Mouse (Mus musculus) monocyte, adult 2 months (primary cell): ENCODE data around the gene H2-D1.

Source experiments
- DNase-seq, 2 experiments: peaks; one replicate each; pipeline ENCODE4 v3.0.0; 2022; ENCODE audit warnings: low spot score in 2 of 2, low read depth in 1 of 2

Gene H2-D1

DNA sequence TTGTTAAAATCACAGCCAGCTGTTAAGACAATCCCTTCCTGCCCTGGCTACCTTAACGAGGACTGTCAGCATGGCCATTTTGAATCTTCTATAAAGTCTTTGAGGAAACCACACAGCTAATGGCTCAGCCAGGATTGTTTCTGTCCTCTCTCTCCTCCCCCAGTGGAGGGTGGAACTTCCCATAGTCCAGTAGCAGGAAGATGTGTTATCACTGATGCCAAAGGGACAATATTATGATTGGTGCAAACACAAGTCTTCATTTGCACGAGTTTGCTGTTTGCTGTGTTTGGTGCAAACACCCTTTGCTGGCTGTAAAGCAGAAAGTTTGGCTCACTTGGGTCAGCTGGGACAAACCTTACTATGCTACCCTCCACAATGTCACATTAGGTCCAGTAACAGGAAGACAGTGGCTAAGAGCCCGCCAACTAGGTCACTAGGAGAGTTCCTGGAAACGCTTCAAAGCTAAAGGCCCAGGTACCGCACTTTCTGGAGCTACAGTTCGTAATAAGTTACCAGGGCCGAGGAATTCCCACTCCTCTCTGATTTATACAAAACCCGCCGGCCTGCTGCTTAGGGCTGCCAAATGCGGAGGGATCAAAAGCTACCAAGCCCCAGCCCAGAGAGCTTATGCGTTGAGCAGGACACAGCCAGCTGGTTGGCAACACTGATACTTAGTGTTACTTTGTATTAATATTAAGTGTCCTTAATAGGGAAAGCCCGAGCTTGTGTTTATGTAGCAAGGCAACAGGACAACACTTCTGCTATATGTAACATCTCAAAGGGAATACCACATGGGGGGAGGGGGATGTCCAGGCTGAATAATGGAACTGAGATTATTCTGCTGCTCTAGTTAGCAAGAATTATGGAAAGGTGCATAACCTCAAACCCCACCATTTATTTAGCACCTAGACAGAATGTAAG is 21.9 kb upstream of the H2-D1 start:
- no peak for DNase-seq

DNA sequence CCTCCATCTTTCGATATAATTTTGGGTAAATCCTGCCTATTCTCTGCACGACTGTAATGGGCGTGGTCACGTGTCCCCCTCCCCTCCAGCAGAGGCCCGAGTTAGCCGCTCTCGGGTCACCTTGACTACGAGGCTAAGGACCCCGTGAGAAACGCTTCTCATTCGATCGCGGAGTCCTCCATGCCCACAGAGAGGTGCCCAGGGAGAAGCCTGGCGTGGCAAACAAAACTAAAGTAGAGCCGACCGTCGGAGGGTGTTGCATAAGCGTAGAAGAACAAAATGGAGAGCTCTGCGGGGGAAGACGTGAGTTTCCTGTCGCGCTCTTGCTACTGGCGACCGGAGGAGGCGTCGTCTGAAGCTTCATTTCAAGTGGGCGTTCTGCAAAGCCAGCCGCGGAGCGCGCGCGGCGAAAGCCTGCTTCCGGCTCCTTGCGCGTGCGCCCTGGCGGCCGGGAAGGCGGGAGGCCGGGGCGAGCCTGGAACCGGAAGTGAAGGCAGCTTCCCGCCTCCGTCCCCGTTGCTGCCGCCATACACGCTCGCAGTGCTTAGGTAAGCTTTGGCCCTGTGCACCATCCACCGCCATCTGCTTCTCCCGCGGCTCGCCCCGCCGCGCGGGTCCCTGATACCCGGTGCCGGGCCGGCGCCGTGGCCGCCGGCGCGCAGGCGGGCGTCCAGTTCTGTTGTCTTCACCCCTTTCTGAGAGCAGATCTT is 21.1 kb upstream of the H2-D1 start, which contains the start of gene Ddx39b:
Gene Ddx39b, plus strand, starts transcription at position 442 of the 710 bp plus-strand sequence.
- peak; percentile 92 to 96 for DNase-seq

DNA sequence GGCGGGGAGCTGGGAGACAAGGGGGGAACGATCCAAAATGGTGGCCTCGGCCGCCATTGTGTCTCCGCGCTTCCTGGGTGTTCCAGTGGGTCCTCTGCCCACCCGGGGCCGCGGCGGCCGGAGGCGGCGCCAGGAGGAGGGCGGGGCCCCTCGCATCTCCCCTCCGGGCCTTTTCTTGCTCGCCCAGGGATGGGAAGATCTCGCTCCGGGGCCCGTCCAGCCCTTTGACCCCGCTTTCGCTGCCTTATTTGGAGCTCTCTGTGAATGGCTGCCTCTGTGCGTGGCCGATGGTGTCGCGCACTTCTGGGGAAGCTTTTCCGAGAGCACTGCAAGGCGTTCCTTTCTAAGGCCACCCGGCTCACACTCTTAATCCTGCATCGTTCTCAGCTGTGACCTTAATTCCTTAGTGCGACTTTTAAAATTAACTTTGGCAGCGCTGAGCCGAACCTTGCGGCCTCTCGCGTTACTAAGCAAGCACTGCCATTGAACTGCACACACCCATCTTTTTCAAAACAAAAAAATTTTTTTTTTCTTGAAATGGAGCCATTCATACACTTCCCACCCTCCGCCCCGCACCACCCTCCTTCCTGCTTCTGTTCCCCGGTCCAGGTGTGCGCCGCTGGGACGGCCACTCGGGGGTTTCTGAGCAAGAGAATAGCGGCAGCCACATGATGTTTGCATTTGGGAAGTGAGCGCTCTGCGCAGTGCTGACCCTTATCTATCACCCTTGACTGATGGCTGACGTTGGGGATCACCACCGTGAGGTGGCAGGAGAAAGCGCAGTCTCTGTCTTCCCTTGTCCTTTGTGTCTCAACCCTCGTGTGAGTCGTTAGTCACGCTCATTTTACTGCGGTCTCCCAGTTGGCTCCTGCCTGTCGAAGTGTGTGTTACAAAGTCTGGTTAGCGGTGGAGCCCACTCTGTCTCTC is 20.3 kb upstream of the H2-D1 start:
- peak in 1 of 2 experiments; percentile 71 for DNase-seq

DNA sequence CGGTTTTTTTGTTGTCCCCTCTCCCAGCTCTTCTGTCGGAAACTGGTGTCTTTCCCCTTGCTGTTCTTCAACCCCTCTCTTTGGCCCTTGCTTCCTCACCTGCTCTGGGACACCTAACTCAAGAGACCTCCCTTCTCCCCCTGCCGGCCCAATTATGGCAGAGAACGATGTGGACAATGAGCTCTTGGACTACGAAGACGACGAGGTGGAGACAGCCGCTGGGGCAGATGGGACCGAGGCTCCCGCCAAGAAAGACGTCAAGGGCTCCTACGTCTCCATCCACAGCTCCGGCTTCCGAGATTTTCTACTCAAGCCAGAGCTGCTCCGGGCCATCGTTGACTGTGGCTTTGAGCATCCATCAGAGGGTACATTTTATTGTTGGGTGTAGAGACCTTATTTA is 19.4 kb upstream of the H2-D1 start:
- DNase-seq: no peak

DNA sequence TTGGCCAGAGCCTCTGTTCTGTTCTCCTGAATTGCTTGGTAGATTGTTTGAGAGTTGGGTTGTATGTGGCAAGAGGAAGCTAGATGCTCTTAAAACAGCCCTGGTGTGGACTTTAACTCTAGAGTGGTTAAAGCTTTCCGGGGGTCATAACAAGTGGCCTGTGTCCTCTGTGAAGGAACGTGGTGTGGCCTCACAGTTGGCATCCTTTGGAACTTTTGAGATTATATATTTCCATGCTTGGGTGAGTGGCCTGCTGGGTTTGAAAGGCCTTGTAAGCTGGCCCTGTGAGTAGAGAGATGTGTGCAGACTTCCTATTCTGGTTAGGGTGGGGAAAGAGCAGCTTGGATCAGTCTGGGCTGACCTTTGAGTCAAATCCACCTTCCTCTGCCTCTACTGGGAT is 17.5 kb upstream of the H2-D1 start:
- DNase-seq: no peak

DNA sequence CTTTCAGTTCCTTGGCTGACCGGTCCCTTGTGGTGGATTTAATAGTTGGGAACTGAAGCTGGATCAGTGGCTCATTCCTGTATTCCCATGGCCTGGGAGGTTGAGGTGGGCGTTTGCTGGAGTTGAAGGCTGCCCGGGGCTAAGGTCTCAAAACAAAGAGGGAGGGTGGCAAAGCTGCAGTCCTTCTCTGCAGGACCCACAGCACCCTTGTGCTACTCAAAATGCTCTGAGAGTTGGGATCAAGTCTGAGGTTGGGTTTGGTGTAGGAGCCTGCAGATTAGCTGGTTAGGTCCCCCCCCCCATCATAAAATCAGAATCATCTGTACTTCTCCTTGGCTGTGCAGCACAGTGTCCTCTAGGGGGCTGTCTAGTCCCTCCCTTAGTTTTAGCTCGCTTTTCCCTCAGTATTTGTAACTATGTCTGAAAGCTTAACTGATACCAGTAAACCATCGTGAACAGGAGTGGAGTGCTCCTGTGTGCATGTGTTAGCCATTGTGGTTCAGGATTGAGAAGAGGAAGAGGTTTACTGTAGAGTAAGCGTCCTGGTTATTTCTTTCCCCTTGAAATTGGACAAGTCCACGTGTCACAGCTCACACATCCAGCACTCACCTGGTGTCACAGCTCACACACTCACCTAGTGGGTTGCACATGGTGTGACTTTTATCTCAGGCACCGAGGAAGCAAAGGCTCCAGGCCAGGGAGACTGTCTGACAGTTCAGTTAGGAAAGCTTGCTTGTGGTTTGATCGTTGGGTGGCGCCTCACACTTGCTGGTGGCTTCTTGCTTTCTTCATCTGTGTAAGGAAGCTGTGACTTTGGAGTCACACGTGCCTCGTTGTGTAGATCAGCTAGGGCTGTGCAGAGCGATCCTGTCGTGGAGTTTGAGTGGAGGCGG is 16.6 kb upstream of the H2-D1 start:
- DNase-seq: no peak

DNA sequence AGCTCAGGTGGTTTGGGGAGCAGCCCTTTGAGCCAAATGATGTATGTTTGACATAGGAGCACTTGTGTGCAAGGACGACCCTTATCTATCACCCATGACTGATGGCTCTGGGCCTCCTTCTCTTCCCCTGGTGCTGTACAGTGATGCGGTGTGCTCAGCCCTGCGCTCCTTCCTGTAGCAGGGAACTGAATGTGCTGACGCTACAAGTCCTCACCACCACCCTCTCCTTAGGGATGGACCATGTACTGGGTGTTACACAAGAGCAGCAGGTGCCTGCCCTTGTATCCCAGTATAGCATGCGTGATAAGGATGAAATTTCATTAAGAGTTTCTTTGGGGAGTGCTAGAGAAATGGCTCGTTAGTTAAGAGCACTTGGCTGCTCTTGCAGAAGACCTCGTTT is 15.4 kb upstream of the H2-D1 start:
- no peak for DNase-seq

DNA sequence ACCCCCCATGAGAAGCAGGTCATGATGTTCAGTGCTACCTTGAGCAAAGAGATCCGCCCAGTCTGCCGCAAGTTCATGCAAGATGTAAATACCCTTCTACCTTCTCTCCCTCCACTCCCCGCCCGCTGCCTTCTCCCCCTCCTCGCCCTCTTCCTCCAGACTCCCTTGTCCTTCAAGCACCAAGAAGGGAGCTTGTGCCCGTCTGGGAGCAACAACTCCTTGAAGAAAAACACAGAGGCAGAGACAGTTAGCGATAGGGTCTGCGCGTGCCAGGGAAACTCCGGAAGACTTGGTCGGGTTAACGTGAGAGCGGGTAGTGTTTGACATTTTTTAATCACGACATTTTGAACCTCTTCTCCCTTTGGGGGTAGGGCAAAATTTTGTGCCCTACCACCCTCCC is 13.5 kb upstream of the H2-D1 start:
- no peak for DNase-seq

DNA sequence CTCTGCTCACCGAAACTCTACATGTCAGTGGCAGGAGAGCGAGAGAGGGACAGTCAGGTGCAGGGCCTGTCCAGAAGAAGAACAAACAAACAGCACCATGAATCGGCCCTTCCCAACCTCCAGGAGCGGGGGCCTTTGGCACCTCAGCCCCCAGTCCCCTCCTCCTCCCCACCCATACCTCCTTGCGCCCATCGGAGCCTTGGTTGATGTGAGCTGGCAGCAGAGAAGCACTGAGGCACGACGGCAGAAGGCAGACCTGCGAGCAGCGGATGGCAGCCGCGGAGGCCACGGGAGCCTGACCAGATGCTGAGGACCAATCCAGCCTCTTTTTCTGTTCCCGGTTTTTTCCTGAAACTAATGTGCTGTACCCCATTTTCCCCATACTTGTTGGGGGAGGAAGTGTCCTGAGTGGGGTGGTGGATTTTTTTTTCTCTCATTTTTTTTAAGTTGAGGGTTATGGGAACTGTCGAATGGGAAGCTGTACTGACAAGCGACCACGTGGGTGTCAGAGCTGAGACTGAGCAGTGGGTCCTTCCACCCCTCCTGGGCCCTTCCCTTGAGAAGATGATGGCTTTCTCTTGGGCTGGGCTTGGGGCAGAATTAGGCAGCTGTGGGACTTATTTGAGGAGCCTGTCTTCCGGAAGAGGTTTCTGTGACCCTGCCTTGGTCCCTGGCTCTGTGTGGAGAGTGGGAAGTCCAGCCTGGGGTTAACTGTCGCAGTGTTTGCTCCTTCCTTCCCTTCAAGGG is 12.9 kb upstream of the H2-D1 start:
- DNase-seq: no peak

DNA sequence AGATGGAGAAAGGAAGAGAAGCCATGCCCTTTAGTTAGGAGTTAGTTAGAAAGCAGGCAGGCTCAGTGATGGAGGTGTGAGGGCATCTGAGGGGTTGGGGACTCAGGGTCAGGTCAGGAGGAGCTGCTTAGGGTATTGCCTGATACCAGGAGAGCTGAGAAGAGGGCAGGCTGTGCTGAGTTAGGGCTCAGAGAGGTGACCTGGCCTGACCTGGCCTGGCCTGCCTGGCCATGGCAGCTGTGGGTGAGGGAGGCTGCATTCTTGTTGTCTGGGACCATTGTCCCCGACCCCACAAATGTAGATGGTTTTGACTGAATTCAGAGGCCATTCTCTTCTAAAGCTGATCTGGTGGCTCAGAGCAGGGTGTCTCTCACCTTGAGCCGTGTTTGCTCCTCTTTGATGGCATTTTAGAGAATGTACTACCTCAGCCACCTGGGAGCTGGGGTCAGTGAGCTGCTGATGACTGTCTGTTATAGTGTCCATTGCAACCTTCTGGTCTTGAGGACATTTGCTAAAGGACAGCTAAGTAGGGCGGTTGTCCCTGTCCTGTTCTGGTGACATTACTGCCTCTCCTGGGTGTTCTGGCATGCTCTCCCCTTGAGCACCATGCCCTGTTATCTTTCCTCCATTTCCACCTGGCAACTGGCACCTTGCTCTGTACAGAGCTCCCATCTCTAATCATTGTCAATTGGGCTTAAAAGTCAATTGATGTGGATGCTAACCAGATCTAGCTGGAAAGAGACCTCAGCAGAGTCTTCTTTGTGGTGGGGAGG is 12.0 kb upstream of the H2-D1 start:
- no peak for DNase-seq

DNA sequence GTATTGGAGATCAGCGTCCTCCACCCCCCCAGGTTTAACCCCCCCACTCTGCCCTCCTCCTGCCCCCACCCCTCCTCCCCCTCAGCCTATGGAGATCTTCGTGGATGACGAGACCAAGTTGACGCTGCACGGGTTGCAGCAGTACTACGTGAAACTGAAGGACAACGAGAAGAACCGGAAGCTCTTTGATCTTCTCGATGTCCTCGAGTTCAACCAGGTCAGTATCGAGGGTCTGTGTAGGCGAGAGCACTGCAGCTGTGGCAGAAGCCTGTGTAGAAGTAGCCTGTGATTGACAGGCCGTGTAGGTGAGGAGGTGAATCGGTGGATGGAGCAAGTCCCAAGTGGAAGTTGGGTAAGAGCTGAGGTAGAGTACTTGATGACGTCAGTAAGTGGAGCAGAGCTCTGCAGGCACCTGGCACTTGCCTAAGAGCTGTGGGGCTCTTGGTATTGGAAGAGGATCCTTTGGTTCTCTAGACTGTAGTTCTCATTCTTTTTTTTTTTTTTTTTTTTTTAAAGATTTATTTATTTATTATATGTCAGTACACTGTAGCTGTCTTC is 11.3 kb upstream of the H2-D1 start:
- DNase-seq: no peak

DNA sequence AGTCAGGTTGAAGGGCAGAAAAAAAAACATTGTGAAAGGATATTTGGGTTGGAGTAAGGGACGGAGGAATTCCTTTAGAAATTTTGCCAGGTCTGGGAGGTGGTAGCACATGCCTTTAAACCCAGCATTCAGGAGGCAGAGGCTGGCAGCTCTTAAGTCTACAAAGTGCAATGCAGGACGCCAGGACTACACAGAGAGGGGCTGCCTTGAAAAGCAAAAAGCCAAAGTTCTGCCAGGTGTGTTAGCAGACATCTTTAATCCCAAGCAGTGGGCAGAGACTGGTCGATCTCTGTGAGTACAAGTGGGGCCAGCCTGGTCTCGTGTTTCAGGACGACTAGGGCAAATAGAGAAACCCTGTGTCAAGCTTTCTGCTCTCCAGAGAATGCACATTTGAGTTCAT is 10.5 kb upstream of the H2-D1 start:
- no peak for DNase-seq

DNA sequence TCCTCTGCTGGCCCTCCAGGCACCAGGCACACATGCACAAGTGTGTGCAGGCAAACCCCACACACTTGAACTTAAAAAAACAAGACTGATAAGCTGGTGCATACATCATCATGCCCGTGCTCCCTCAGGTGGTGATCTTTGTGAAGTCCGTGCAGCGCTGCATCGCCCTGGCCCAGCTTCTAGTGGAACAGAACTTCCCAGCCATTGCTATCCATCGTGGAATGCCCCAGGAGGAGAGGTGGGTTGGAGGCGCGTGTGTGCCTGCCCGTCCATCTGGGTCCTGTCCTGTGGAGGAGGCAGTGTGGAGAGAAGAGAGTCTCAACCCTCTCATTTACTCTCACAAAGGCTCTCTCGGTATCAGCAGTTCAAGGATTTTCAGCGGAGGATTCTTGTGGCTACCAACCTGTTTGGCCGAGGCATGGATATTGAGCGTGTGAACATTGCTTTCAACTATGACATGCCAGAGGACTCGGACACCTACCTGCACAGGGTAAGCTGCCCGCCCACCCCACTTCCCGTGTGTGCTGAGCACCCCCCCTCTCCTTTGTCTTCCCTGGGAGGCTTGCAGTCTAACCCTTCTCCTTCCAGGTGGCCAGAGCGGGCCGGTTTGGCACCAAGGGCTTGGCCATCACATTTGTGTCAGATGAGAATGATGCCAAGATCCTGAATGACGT is 9.8 kb upstream of the H2-D1 start:
- DNase-seq: no peak

DNA sequence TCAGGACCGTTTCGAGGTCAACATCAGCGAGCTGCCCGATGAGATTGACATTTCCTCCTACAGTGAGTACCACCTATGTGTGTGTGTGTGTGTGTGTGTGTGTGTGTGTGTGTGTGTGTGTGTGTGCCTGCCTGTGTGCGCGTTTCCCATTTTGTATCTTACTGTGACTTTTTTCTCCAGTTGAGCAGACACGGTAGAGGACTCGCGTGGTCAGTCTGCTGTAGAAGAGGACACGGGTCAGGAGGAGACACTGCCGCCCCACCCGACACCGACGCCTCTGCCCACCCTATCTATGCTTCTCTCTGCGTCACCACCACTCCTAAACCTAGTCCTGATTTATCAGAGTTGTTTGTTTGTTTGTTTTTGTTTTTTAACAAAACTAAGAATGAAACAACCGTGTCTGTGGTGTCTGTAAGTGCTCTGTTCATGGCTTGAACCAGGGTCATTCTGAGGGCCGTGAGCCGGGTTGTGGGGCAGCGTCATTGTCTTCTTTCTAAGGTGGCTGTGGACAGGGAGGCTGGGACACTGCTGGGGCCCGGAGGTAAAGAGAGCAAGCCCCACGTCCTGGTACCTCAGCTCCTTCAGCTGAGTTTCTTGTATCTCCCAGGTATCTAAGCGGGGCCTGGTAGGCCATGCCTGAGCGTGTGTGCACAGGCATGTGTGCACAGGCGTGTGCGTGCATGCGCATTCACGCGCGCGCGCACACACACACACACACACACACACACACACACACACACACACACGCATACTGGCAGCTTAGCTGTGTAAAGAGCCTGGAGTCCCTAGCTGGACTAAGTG is 9.0 kb upstream of the H2-D1 start:
- no peak for DNase-seq

DNA sequence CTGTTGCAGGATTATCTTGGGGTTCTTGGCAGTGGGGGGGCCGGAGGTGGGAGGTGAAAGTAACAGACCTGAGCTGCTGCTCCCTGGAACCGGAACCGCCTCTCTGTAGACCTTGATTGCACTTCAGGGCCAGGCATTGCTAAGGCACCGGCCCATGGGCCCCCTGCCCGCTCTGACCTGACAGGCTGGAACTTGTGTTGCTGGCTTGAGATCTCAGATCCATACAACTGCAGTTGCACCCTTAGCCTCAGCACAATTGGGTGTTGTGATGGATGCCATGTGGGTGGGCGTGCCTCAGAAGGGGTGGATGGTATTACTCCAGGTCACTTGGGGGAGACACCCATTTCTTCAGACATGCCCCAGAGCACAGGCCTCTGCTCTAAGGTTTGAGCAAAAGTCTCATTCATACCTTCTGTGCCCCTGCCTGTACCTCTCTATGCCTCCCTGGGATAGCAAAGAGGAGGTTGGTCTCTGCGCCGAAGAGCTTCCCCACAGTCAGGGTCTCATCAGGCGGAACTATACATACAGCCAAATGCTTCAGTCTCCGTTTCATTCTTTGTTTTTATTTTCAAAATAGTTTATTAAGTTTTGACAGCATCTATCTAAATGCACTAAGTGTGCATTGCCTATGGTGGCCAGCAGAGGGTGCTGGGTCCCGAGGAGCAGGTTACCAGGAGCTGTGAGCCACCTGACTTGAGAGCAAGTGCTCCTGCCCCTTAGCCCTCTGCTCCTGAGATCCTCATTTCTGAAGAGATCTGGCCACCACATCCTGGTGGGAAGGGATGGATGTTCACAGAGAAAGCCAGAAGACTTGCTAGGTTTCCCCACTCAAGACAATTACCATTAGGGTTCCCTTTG is 8.1 kb upstream of the H2-D1 start:
- DNase-seq: peak in 1 of 2 experiments; percentile 68

DNA sequence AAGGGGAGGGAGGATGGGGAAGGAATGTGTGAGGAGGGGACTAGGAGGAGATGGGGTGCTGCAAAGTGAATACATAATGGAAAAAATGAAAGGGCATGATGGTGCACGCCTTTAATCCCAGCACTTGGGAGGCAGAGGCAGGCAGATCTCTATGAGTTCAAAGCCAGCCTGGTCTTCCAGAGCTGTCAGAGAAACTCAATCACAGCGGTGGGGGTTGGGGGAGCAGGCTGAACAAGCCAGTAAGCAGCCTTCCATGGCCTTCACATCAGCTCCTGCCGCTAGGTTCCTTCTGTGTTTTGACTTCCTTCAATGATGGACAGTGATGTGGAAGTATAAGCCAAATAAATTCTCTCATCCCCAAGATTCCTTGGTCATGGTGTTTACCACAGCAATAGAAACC is 7.2 kb upstream of the H2-D1 start:
- no peak for DNase-seq
